Mouse (Mus musculus) liver, embryonic 11.5 days (tissue): ENCODE results near the gene Acbd4. TPM values are rescaled to one million over a fixed set of nuclear protein-coding genes. Genes with fewer than 3 reads are reported as not detected.

Experiments
- ATAC-seq: fragments of 200-750 bp; cut with Nextera tagmentation; replicated peaks from 2 replicates; pipeline ENCODE4 v1.8.0; 2017; ENCODE audit warnings: moderate number of reproducible peaks, mild to moderate bottlenecking, moderate TSS enrichment, moderate library complexity; ENCODE audit not compliant: low FRiP score
- DNase-seq: peaks from one replicate; pipeline ENCODE4 v3.0.0-alpha.2; 2017; ENCODE audit warnings: low spot score
- H3K27ac ChIP-seq: fragments of 300-500 bp; sonication (generic); 2 replicates; pipeline ENCODE4 v1.5.1; 2014; ENCODE audit warnings: mild to moderate bottlenecking, low read depth, low read length, control low read depth
- H3K27me3 ChIP-seq: fragments of 300-500 bp; sonication (generic); replicated peaks from 2 replicates; pipeline ENCODE4 v1.6.1; 2014; ENCODE audit warnings: low read length, mixed read lengths; ENCODE audit not compliant: control insufficient read depth, insufficient read depth
- H3K36me3 ChIP-seq: fragments of 300-500 bp; sonication (generic); 2 replicates; pipeline ENCODE4 v1.6.1; 2014; ENCODE audit warnings: mild to moderate bottlenecking, low read length, moderate library complexity, mixed read lengths; ENCODE audit not compliant: control insufficient read depth, insufficient read depth
- H3K4me1 ChIP-seq: fragments of 300-500 bp; sonication (generic); replicated peaks from 2 replicates; pipeline ENCODE4 v1.6.1; 2014; ENCODE audit warnings: low read length, mixed read lengths; ENCODE audit not compliant: control insufficient read depth, insufficient read depth
- H3K4me2 ChIP-seq: fragments of 300-500 bp; sonication (generic); 2 replicates; pipeline ENCODE4 v1.6.1; 2014; ENCODE audit warnings: mild to moderate bottlenecking, control low read depth, moderate library complexity
- H3K4me3 ChIP-seq: fragments of 300-500 bp; sonication (generic); 2 replicates; pipeline ENCODE4 v1.5.1; 2014; ENCODE audit warnings: low read depth, low read length, control low read depth
- H3K9ac ChIP-seq: fragments of 300-500 bp; sonication (generic); 2 replicates; pipeline ENCODE4 v1.6.1; 2014; ENCODE audit warnings: low read depth, low read length, control low read depth
- H3K9me3 ChIP-seq: fragments of 300-500 bp; sonication (generic); 2 replicates; pipeline ENCODE4 v1.6.1; 2016; ENCODE audit warnings: low read length, inconsistent platforms, mixed read lengths; ENCODE audit not compliant: control insufficient read depth
- WGBS: fragments of 180-500 bp; shearing (Covaris S2); extraction: QIAGEN DNeasy Blood & Tissue Kit; methylation state at CpG from one replicate; pipeline ENCODE4 v1.1.7; 2014; 5-methylcytosine and 5-hydroxymethylcytosine counted together
- polyA plus RNA-seq: library from polyadenylated mRNA; unstranded; fragments of >200 nt; fragmentation: Nextera tagmentation; extraction: Ambion mirVana; gene quantifications from 2 replicates; pipeline ENCODE4 v1.2.1, GENCODE M21; 2014

Gene Acbd4
- polyA plus RNA-seq, 1 experiment from 2014 or later: 30.7 TPM

- no peak for ATAC-seq
- 71% methylated on average over 5 of the region's 5 CpGs for WGBS
- no peak for DNase-seq
- Histone ChIP-seq H3K36me3 (no peaks in the 10 kb centered on the region), H3K4me3 (no peak overlapping the region), H3K4me1 (peaks cover 18% of the 10 kb centered on the region), H3K9ac (no peak overlapping the region), H3K9me3 (no peaks in the 10 kb centered on the region), H3K27me3 (no peaks in the 10 kb centered on the region), H3K27ac (no peak overlapping the region), H3K4me2 (no peak overlapping the region)
These were observed 18.8 kb downstream of the Acbd4 start for GRCm38 (mm10) chr11:103120315-103120714.

- no peaks in the 10 kb centered on the region for H3K9me3 ChIP-seq
- WGBS: 1% methylated on average over 39 of the region's 39 CpGs
- H3K9ac ChIP-seq: peak within 1 kb of the TSS; percentile 81
- ATAC-seq (peak; percentile 8), DNase-seq (peak; percentile 72)
- no peaks in the 10 kb centered on the region for H3K36me3 ChIP-seq
- peak within 1 kb of the TSS; percentile 83 for H3K4me3 ChIP-seq
- peak within 1 kb of the TSS; percentile 73 for H3K4me2 ChIP-seq
- peaks cover 50% of the 10 kb centered on the region for H3K4me1 ChIP-seq
- H3K27me3 ChIP-seq: no peaks in the 10 kb centered on the region
- peak within 1 kb of the TSS; percentile 91 for H3K27ac ChIP-seq
These were observed 30.5 kb downstream of the Acbd4 start, which contains the start of gene Hexim2 for GRCm38 (mm10) chr11:103131701-103132575. Gene Hexim2, plus strand, starts transcription at chr11:103132429.

DNA sequence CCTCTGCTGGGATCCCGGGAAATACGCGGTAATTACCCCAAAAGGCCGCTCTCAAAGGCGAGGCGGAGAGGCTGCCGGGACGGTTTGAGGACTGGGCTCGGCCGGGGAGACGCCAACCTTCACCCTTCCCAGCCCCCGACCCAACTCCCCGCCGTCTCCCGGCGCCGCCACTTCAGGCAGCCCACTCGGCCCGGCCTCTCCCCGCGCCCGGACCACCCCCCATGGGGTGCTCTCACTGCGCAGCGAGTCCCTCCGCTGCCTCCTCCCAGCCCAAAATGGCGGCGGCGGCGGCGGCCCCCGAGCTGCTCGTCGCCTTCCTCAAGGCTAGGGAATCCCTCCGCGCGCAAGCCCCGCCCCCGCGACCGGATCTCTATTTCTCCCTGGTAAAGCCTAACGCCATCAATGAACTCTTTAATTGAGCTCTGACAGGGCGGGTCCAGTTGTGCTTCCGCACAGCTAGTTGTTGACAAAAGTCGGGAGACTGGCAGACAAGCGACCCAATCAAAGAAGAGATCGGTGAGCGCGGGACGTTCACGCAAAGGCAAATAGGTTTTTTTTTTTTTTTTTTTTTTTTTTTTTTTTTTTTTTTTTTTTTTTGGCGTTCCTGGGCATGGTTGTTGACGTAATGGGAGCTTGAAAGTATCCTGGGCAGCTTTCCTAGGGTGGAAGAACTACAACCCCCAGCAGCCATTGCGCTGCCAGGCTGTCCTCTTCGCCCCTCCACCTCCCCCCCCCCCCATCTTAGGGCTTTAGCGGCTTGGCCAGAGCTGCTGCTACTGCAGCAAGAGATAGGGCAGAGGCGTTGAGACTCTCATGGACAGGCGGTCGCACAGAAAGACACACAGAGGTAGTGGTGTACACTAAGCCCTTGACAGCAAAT, 31.3 kb downstream of the Acbd4 start:
- Histone ChIP-seq H3K27me3 (no peaks in the 10 kb centered on the region), H3K4me2 (peak overlapping the region; percentile 73), H3K36me3 (no peaks in the 10 kb centered on the region), H3K9me3 (no peaks in the 10 kb centered on the region), H3K4me1 (peaks cover 54% of the 10 kb centered on the region), H3K27ac (peak overlapping the region; percentile 91), H3K4me3 (peak overlapping the region; percentile 83), H3K9ac (peak overlapping the region; percentile 81)
- peak; percentile 100 for DNase-seq
- ATAC-seq: peak; percentile 86
- under 1% methylated on average over 58 of the region's 58 CpGs for WGBS

DNA sequence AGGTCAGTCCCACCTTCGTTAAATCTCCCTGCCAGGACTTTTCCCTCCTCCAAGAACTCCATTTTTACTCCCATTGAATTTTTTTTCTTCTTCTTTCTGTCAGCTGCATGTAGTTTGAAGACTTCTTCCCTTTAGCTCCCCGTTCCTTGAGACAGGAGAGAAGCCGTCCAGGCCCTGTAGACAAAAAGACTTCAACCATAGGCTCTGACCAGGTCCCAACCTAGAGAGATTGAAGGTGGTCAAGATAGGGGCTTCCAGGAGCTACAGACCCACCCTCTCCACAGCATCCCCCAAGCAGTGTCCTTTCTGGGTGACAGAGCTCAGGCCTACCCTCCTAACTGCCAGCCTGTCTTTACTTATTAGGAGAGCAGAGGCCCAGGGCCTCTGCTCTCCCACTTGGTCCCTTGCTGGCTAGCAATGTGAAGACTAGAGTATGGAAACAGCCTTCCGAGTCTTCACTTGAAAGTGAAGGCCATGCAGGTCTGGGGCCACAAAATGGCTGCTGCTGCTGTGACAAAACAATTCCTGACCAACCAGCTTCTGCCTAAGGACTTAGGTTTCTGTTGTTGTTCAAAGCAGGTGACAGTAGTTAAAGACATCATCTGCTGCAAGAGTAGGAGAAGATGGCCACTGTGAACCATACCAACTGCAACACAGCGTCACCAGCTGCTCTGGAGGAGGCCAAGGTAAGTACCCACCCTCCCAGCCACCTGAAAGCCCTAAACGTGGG, 32.1 kb downstream of the Acbd4 start:
- peak overlapping the region; percentile 79 for H3K9ac ChIP-seq
- ATAC-seq (no peak), DNase-seq (no peak)
- peak overlapping the region; percentile 73 for H3K4me2 ChIP-seq
- H3K27ac ChIP-seq: peak overlapping the region; percentile 91
- H3K27me3 ChIP-seq: no peaks in the 10 kb centered on the region
- H3K4me3 ChIP-seq: peak overlapping the region; percentile 47
- WGBS: 45% methylated on average over 6 of the region's 6 CpGs
- peaks cover 6% of the 10 kb centered on the region for H3K36me3 ChIP-seq
- H3K4me1 ChIP-seq: peaks cover 54% of the 10 kb centered on the region
- H3K9me3 ChIP-seq: no peaks in the 10 kb centered on the region

GRCm38 (mm10) chr11:103134221-103134620, 32.7 kb downstream of the Acbd4 start:
- DNase-seq (no peak), ATAC-seq (no peak)
- Histone ChIP-seq H3K9ac (peak overlapping the region; percentile 79), H3K36me3 (peaks cover 8% of the 10 kb centered on the region), H3K4me2 (peak overlapping the region; percentile 73), H3K9me3 (no peaks in the 10 kb centered on the region), H3K4me3 (peak overlapping the region; percentile 47), H3K4me1 (peaks cover 54% of the 10 kb centered on the region), H3K27ac (peak overlapping the region; percentile 91), H3K27me3 (no peaks in the 10 kb centered on the region)
- WGBS: 66% methylated on average over 3 of the region's 3 CpGs

- H3K4me3 ChIP-seq: peak overlapping the region; percentile 7; the same call in 1 of the 2 replicates
- 33% methylated on average over 8 of the region's 8 CpGs for WGBS
- DNase-seq: no peak
- peak overlapping the region; percentile 73 for H3K4me2 ChIP-seq
- peak overlapping the region; percentile 91 for H3K27ac ChIP-seq
- peaks cover 12% of the 10 kb centered on the region for H3K36me3 ChIP-seq
- H3K4me1 ChIP-seq: peaks cover 48% of the 10 kb centered on the region
- no peaks in the 10 kb centered on the region for H3K9me3 ChIP-seq
- peak; percentile 33 for ATAC-seq
- H3K9ac ChIP-seq: peak overlapping the region; percentile 49; the same call in 1 of the 2 replicates
- H3K27me3 ChIP-seq: no peaks in the 10 kb centered on the region
These were observed 34.6 kb downstream of the Acbd4 start for GRCm38 (mm10) chr11:103136039-103136577.

DNA sequence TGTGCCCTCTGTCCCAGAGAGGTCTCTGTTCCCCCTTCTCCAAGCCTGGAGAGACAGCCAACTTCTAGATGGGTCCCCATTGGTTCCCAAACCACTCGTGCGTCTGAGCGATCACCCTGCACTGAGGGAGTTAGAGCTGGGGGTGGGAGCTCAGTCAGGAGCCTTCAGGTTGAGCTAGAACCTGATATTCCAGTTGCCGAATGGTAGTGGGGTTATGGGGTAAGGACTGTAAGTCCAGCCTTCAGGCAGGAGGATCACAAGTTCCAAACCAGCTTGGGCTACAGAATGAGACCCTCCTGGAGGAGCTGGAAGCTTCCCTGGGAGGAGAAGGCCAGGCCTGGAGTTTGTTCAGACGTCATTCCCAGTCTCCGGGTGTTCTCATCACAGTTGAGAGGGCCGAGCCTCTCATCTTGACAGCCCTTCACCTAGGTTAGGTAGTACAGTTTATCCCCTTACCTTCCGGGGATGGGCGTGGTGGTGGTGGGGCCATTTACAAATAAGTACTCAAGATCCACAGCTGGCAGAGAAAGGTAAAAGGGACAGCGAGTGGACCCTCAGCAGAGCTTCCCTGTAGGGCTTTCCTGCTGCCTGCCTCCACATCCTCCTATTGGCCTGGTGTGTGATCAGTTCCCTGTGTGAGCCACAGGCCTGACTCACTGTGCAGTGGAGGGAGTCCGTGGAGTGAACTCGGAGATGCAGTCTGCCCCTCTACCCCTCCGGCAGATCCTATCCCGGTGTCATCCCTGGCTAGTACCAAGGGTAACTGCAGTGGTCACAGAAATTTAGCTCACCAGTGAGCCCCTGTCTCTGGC, 38.7 kb downstream of the Acbd4 start:
- Histone ChIP-seq H3K9me3 (no peaks in the 10 kb centered on the region), H3K4me2 (no peak overlapping the region), H3K27ac (no peak overlapping the region), H3K9ac (no peak overlapping the region), H3K4me3 (no peak overlapping the region), H3K4me1 (peaks cover 54% of the 10 kb centered on the region), H3K27me3 (no peaks in the 10 kb centered on the region), H3K36me3 (peaks cover 12% of the 10 kb centered on the region)
- 81% methylated on average over 14 of the region's 14 CpGs for WGBS
- ATAC-seq: no peak
- DNase-seq: no peak
